Mouse (Mus musculus) intestine, embryonic 16.5 days (tissue): ENCODE data around the gene Sh2b1. TPM values are rescaled to one million over a fixed set of nuclear protein-coding genes. Genes with fewer than 3 reads are reported as not detected.

Source experiments
- ATAC-seq: fragments of 200-750 bp; cut with Nextera tagmentation; 2 replicates; pipeline ENCODE4 v1.8.0; 2017; ENCODE audit warnings: moderate TSS enrichment, moderate library complexity
- H3K27ac ChIP-seq: fragments of 300-500 bp; sonication (generic); 2 replicates; pipeline ENCODE4 v1.5.1; 2014; ENCODE audit warnings: mild to moderate bottlenecking, low read length
- H3K27me3 ChIP-seq: fragments of 300-500 bp; sonication (generic); replicated peaks from 2 replicates; pipeline ENCODE4 v1.6.1; 2014; ENCODE audit warnings: low read length, control low read depth, mixed read lengths; ENCODE audit not compliant: control insufficient read depth, insufficient read depth
- H3K36me3 ChIP-seq: fragments of 300-500 bp; sonication (generic); 2 replicates; pipeline ENCODE4 v1.6.1; 2014; ENCODE audit warnings: low read length, control low read depth; ENCODE audit not compliant: control insufficient read depth, insufficient read depth
- H3K4me1 ChIP-seq: fragments of 300-500 bp; sonication (generic); 2 replicates; pipeline ENCODE4 v1.6.1; 2014; ENCODE audit warnings: low read length, control low read depth, mixed read lengths; ENCODE audit not compliant: control insufficient read depth, insufficient read depth
- H3K4me2 ChIP-seq: fragments of 300-500 bp; sonication (generic); 2 replicates; pipeline ENCODE4 v1.6.1; 2014; ENCODE audit warnings: low read depth, low read length, control low read depth
- H3K4me3 ChIP-seq: fragments of 300-500 bp; sonication (generic); 2 replicates; pipeline ENCODE4 v1.5.1; 2014; ENCODE audit warnings: mild to moderate bottlenecking, low read length
- H3K9ac ChIP-seq: fragments of 300-500 bp; sonication (generic); 2 replicates; pipeline ENCODE4 v1.6.1; 2014; ENCODE audit warnings: low read depth, low read length
- H3K9me3 ChIP-seq: fragments of 300-500 bp; sonication (generic); 2 replicates; pipeline ENCODE4 v1.6.1; 2016; ENCODE audit warnings: low read length, control low read depth; ENCODE audit not compliant: control insufficient read depth
- WGBS: fragments of 180-500 bp; shearing (Covaris S2); extraction: QIAGEN DNeasy Blood & Tissue Kit; methylation state at CpG from one replicate; pipeline ENCODE4 v1.1.7; 2014; 5-methylcytosine and 5-hydroxymethylcytosine counted together
- polyA plus RNA-seq: library from polyadenylated mRNA; unstranded; fragments of >200 nt; fragmentation: Nextera tagmentation; extraction: Ambion mirVana; gene quantifications from 2 replicates; pipeline ENCODE4 v1.2.1, GENCODE M21; 2015

The Sh2b1 gene
- polyA plus RNA-seq, 1 experiment from 2014 or later: 43.2 TPM

DNA sequence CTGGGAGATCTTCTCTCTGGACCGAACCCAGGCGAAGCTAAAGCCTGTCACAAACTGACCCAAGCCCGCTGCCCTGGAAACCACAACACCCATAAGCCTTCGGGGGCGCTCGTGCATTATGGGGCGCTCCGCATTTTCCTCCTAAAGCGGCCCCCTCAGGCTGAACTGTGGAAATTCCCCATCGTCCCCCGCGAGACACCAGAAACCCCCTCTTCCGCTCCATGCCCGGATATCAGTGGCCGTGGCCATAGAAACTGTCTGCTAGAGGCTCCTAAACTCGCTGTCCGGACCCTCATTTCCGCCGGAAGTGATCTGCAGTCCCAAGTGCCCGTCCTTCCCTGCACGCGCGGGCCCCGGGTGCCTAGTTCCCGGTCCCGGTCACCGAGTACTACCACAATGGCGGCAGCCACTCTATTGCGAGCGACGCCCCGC lies 11.8 kb upstream of the Sh2b1 start, which contains the start of gene Tufm:
Gene Tufm (plus strand): TSS at position 310 of the 432 bp plus-strand sequence.
- peak within 1 kb of the TSS; percentile 82 for H3K9ac ChIP-seq
- peak within 1 kb of the TSS; percentile 83 for H3K27ac ChIP-seq
- H3K4me3 ChIP-seq: peak within 1 kb of the TSS; percentile 74
- ATAC-seq: peak; percentile 91
- no peaks in the 10 kb centered on the region for H3K9me3 ChIP-seq
- H3K4me1 ChIP-seq: peaks cover 10% of the 10 kb centered on the region
- H3K27me3 ChIP-seq: no peaks in the 10 kb centered on the region
- under 1% methylated on average over 32 of the region's 32 CpGs for WGBS
- H3K36me3 ChIP-seq: no peaks in the 10 kb centered on the region
- peak within 1 kb of the TSS; percentile 77 for H3K4me2 ChIP-seq

GRCm38 (mm10) chr7:126482392-126482871 lies 7.2 kb upstream of the Sh2b1 start:
- 2% methylated on average over 23 of the region's 23 CpGs for WGBS
- H3K4me1 ChIP-seq: peaks cover 4% of the 10 kb centered on the region; the same call in 1 of the 2 replicates
- H3K4me3 ChIP-seq: peak overlapping the region; percentile 48
- no peaks in the 10 kb centered on the region for H3K36me3 ChIP-seq
- peak overlapping the region; percentile 68 for H3K9ac ChIP-seq
- peak; percentile 92 for ATAC-seq
- H3K4me2 ChIP-seq: peak overlapping the region; percentile 70
- no peaks in the 10 kb centered on the region for H3K27me3 ChIP-seq
- peaks cover 5% of the 10 kb centered on the region; the same call in 1 of the 2 replicates for H3K9me3 ChIP-seq
- peak overlapping the region; percentile 89 for H3K27ac ChIP-seq

GRCm38 (mm10) chr7:126481699-126482098 lies 6.5 kb upstream of the Sh2b1 start:
- Histone ChIP-seq H3K9ac (no peak overlapping the region), H3K27me3 (no peaks in the 10 kb centered on the region), H3K4me3 (no peak overlapping the region), H3K9me3 (peaks cover 5% of the 10 kb centered on the region; the same call in 1 of the 2 replicates), H3K36me3 (no peaks in the 10 kb centered on the region), H3K27ac (no peak overlapping the region), H3K4me2 (no peak overlapping the region), H3K4me1 (peaks cover 4% of the 10 kb centered on the region; the same call in 1 of the 2 replicates)
- ATAC-seq: no peak
- 21% methylated on average over 5 of the region's 5 CpGs for WGBS

DNA sequence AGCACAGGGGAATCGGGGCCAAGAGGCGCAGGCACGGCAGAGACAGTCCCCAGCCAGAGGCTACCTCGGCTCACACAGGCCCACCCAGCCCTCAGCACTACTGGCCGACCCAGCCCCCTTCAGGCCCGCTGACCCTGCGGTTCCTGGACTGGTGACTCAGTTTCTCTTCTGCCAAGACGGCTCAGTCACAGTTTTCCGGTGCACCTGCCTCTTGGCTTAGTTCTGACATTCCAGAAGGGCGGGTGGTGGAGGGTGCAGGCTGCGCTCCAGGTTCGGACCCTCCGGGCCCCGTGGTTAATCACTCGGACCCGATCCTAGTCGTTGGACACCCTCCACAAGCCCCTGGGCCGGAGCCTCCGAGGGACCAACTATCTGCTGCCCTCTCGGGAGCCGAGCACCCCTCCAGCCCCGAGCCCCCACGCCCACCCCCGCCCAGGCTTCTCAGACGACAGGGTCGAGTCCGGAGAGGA lies 703 bp downstream of the Sh2b1 start:
- Histone ChIP-seq H3K9me3 (no peaks in the 10 kb centered on the region), H3K36me3 (0 out of 2 replicates have a peak, but pooled peaks cover 12% of the 10 kb centered on the region), H3K9ac (peak overlapping the region; percentile 91), H3K4me3 (peak overlapping the region; percentile 90), H3K27me3 (no peaks in the 10 kb centered on the region), H3K4me2 (peak overlapping the region; percentile 90), H3K27ac (peak overlapping the region; percentile 97), H3K4me1 (peaks cover 10% of the 10 kb centered on the region)
- peak; percentile 54 for ATAC-seq
- under 1% methylated on average over 26 of the region's 27 CpGs for WGBS

- peak overlapping the region; percentile 90 for H3K4me3 ChIP-seq
- H3K27ac ChIP-seq: no peak overlapping the region
- H3K36me3 ChIP-seq: peaks cover 17% of the 10 kb centered on the region; the same call in 1 of the 2 replicates
- no peaks in the 10 kb centered on the region for H3K9me3 ChIP-seq
- peak overlapping the region; percentile 91 for H3K9ac ChIP-seq
- H3K4me2 ChIP-seq: peak overlapping the region; percentile 90
- H3K27me3 ChIP-seq: no peaks in the 10 kb centered on the region
- WGBS: 85% methylated on average over 9 of the region's 9 CpGs
- ATAC-seq: no peak
- peaks cover 10% of the 10 kb centered on the region for H3K4me1 ChIP-seq
Observed at GRCm38 (mm10) chr7:126473470-126474086, 1.6 kb downstream of the Sh2b1 start.

DNA sequence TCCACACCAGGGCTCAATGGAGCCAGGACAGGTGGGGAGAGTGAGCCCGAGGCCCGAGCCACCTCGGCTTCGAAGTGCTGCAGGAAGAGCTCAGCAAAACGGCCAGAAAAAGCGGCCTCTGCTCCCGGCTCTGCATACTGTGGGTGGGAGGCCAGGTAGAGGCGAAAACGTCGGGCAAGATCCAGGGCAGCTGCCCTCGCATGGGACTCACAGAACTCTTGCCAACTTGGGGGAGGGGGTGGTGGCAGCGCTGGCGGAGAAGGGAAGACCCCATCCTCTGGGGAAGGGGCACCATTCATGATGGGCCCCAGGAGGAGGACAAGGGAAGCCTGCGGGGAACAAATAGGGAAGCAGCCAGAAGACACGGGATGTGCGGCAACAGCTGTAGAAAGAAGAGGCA lies 2.5 kb downstream of the Sh2b1 start:
- no peak overlapping the region for H3K9ac ChIP-seq
- H3K4me3 ChIP-seq: no peak overlapping the region
- H3K27ac ChIP-seq: no peak overlapping the region
- no peaks in the 10 kb centered on the region for H3K27me3 ChIP-seq
- ATAC-seq: no peak
- 90% methylated on average over 16 of the region's 16 CpGs for WGBS
- no peak overlapping the region for H3K4me2 ChIP-seq
- H3K36me3 ChIP-seq: peaks cover 21% of the 10 kb centered on the region
- peaks cover 10% of the 10 kb centered on the region for H3K4me1 ChIP-seq
- no peaks in the 10 kb centered on the region for H3K9me3 ChIP-seq

DNA sequence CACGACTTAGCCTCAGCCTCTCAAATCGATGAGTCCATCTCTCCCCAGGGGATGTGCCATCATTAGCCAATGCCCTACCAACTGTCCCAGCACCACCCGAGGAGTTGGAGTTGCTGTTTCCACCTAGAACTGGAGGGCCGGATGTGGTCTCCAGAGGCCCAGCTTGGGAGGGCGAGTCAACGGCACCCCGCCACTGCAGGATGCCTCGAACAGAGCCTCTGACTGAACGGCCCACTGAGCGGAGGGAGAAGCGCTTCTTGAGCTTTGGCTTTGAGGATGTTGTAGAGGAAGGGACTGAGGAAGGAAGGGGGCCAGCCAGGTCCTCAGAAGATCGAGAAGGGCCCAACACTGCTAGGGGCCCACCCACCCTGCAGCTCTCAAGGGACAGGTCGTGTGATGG lies 2.9 kb downstream of the Sh2b1 start:
- Histone ChIP-seq H3K27me3 (no peaks in the 10 kb centered on the region), H3K4me2 (no peak overlapping the region), H3K9me3 (no peaks in the 10 kb centered on the region), H3K36me3 (peaks cover 25% of the 10 kb centered on the region), H3K9ac (no peak overlapping the region), H3K4me3 (no peak overlapping the region), H3K27ac (no peak overlapping the region), H3K4me1 (peaks cover 10% of the 10 kb centered on the region)
- ATAC-seq: no peak
- 87% methylated on average over 13 of the region's 13 CpGs for WGBS

GRCm38 (mm10) chr7:126471853-126472252 lies 3.4 kb downstream of the Sh2b1 start:
- H3K4me3 ChIP-seq: no peak overlapping the region
- H3K9ac ChIP-seq: no peak overlapping the region
- H3K27ac ChIP-seq: no peak overlapping the region
- no peaks in the 10 kb centered on the region for H3K9me3 ChIP-seq
- no peak for ATAC-seq
- H3K27me3 ChIP-seq: no peaks in the 10 kb centered on the region
- 90% methylated on average over 4 of the region's 4 CpGs for WGBS
- H3K4me1 ChIP-seq: peaks cover 10% of the 10 kb centered on the region
- peaks cover 27% of the 10 kb centered on the region for H3K36me3 ChIP-seq
- H3K4me2 ChIP-seq: no peak overlapping the region

DNA sequence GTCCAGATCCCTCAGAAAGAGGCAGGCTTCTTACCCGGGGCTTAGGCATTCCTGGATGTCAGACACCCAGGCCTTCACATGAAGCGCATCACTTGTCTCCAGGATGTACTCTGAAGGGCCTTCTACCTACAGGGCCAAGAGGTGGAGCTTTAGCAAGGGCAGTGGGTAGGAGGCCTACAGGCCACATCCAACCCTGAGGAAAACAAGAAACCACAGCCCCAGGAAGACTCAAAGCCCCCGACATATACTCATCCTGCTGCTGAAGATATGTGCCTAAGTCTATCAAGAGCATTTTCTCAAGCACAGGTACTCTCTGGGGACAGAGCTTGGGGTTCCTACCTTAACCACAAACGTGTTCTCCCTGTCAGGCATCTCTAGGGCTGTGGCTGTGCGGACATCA lies 3.9 kb downstream of the Sh2b1 start:
- Histone ChIP-seq H3K4me1 (peaks cover 10% of the 10 kb centered on the region), H3K9me3 (no peaks in the 10 kb centered on the region), H3K27ac (no peak overlapping the region), H3K36me3 (peaks cover 27% of the 10 kb centered on the region), H3K4me3 (no peak overlapping the region), H3K27me3 (no peaks in the 10 kb centered on the region), H3K4me2 (no peak overlapping the region), H3K9ac (no peak overlapping the region)
- no peak for ATAC-seq
- 93% methylated on average over 5 of the region's 5 CpGs for WGBS
